Mouse (Mus musculus) thymus, adult 2 months (tissue): ENCODE measurements around the gene Cbx4. TPM values are rescaled to one million over a fixed set of nuclear protein-coding genes. Genes with fewer than 3 reads are reported as not detected.

Experiments used
- DNase-seq: peaks from one replicate; pipeline ENCODE4 v3.0.0; 2021
- H3K27ac ChIP-seq: fragments of 200-500 bp; 2 replicates; pipeline ENCODE4 v1.5.1; 2012; ENCODE audit warnings: low read length, control low read depth; ENCODE audit not compliant: control insufficient read depth, insufficient read depth
- H3K27me3 ChIP-seq: fragments of 200-500 bp; 2 replicates; pipeline ENCODE4 v1.6.1; 2012; ENCODE audit warnings: mild to moderate bottlenecking, low read length, moderate library complexity, mixed read lengths; ENCODE audit not compliant: control insufficient read depth, insufficient read depth
- H3K36me3 ChIP-seq: fragments of 200-500 bp; 2 replicates; pipeline ENCODE4 v1.6.1; 2012; ENCODE audit warnings: mild to moderate bottlenecking, low read length, moderate library complexity; ENCODE audit not compliant: control insufficient read depth, insufficient read depth
- H3K4me1 ChIP-seq: fragments of 200-500 bp; replicated peaks from 2 replicates; pipeline ENCODE4 v1.6.1; 2012; ENCODE audit warnings: low read length; ENCODE audit not compliant: control insufficient read depth, insufficient read depth
- H3K4me3 ChIP-seq: fragments of 200-500 bp; 2 replicates; pipeline ENCODE4 v1.5.1; 2012; ENCODE audit warnings: mild to moderate bottlenecking, low read length, control low read depth, moderate library complexity; ENCODE audit not compliant: control insufficient read depth, insufficient read depth
- CTCF ChIP-seq: fragments of 200-500 bp; IDR thresholded peaks from 2 replicates; pipeline ENCODE4 v1.5.1; 2012; ENCODE audit warnings: mild to moderate bottlenecking, control low read depth, low read length, moderate library complexity, borderline replicate concordance; ENCODE audit not compliant: control insufficient read depth, poor library complexity, insufficient read depth; ENCODE audit errors: extremely low read depth
- POLR2A ChIP-seq: fragments of 200-500 bp; IDR thresholded peaks from 2 replicates; pipeline ENCODE4 v1.6.1; 2012; ENCODE audit warnings: mild to moderate bottlenecking, low read length, control low read depth, moderate library complexity; ENCODE audit not compliant: control insufficient read depth, poor library complexity, insufficient read depth; ENCODE audit errors: extremely low read depth
- WGBS: fragments of 180-500 bp; shearing (Covaris S2); methylation state at CpG from one replicate; pipeline ENCODE4 v1.1.7; 2018; 5-methylcytosine and 5-hydroxymethylcytosine counted together
- polyA plus RNA-seq: library from polyadenylated mRNA; depleted of rRNA; stranded (reverse); fragments of >200 nt; gene quantifications from 2 replicates; pipeline ENCODE4 v1.2.3, GENCODE M21; 2012

Gene Cbx4
- polyA plus RNA-seq, 1 experiment: 54.7 TPM

GRCm38 (mm10) chr11:119090076-119090960 is 4.3 kb upstream of the Cbx4 start:
- Histone ChIP-seq H3K27ac (no peak overlapping the region), H3K27me3 (peaks cover 22% of the 10 kb centered on the region), H3K4me1 (peaks cover 50% of the 10 kb centered on the region), H3K4me3 (peak overlapping the region; percentile 19), H3K36me3 (no peaks in the 10 kb centered on the region)
- WGBS: 2% methylated on average over 75 of the region's 75 CpGs
- DNase-seq: no peak
- TF ChIP-seq POLR2A: no peak
- TF ChIP-seq CTCF: no peak

GRCm38 (mm10) chr11:119089235-119090075 is 3.4 kb upstream of the Cbx4 start:
- 2% methylated on average over 41 of the region's 41 CpGs for WGBS
- DNase-seq: no peak
- TF ChIP-seq CTCF (no peak), POLR2A (no peak)
- H3K4me3 ChIP-seq: no peak overlapping the region
- H3K36me3 ChIP-seq: no peaks in the 10 kb centered on the region
- no peak overlapping the region for H3K27ac ChIP-seq
- H3K27me3 ChIP-seq: peaks cover 22% of the 10 kb centered on the region
- H3K4me1 ChIP-seq: peaks cover 50% of the 10 kb centered on the region

GRCm38 (mm10) chr11:119088391-119089234 is 2.6 kb upstream of the Cbx4 start:
- Histone ChIP-seq H3K27me3 (peaks cover 22% of the 10 kb centered on the region), H3K4me1 (peaks cover 57% of the 10 kb centered on the region), H3K27ac (no peak overlapping the region), H3K36me3 (no peaks in the 10 kb centered on the region), H3K4me3 (no peak overlapping the region)
- no peak for TF ChIP-seq POLR2A
- peak; percentile 53; the same call in 1 of the 2 replicates for TF ChIP-seq CTCF
- 5% methylated on average over 28 of the region's 28 CpGs for WGBS
- DNase-seq: peak; percentile 29

GRCm38 (mm10) chr11:119087301-119088082 is 1.5 kb upstream of the Cbx4 start:
- peaks cover 22% of the 10 kb centered on the region for H3K27me3 ChIP-seq
- no peaks in the 10 kb centered on the region; the same call in 1 of the 2 replicates for H3K36me3 ChIP-seq
- peaks cover 67% of the 10 kb centered on the region for H3K4me1 ChIP-seq
- peak; percentile 52 for DNase-seq
- H3K27ac ChIP-seq: no peak overlapping the region
- peak overlapping the region; percentile 1; the same call in 1 of the 2 replicates for H3K4me3 ChIP-seq
- WGBS: 5% methylated on average over 35 of the region's 35 CpGs
- TF ChIP-seq CTCF (no peak), POLR2A (no peak)

- peaks cover 20% of the 10 kb centered on the region for H3K36me3 ChIP-seq
- H3K4me3 ChIP-seq: peak overlapping the region; percentile 64
- peaks cover 72% of the 10 kb centered on the region for H3K4me1 ChIP-seq
- 1% methylated on average over 65 of the region's 66 CpGs for WGBS
- H3K27me3 ChIP-seq: peaks cover 18% of the 10 kb centered on the region
- peak; percentile 70 for DNase-seq
- peak overlapping the region; percentile 91 for H3K27ac ChIP-seq
- no peak for TF ChIP-seq POLR2A
- TF ChIP-seq CTCF: no peak
Observed at GRCm38 (mm10) chr11:119085279-119086062, 550 bp downstream of the Cbx4 start.
